26 mouse cellular contexts compared by ENCODE assay signal in the genomic region with DNA sequence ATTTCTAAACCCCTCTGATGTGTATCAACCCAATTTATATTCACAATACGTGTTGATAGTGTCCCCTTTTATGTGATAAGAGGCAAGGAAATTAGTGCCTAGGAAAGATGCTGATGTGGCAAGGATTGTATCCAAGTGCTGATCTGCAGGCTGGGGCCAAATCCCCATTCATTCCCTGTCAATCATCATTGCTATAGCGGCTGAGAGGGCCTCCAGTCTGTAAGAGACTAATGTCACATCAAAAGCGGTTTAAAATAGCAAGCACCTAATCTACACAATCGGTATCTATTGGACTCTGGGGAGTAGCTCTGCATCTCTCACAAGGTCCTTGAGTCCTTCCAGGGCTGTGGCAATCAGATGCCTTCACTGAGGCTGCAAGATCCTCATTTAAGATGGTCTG. TPM values are rescaled to one million over a fixed set of nuclear protein-coding genes. Genes with fewer than 3 reads are reported as not detected.
"Had no signal": no experiment of that assay in that cellular context is flagged by ENCODE, and none has a peak within 500 bp of the region (broad histone marks: within the 10 kb centered on the region; RNA-seq: fewer than 3 reads in every experiment).

No protein-coding gene starts in this region.

- H3K9me3 ChIP-seq: limb, embryonic 12.5 days; limb, embryonic 15.5 days; megakaryocyte, embryonic 14.5 days; neural tube, embryonic 12.5 days; neural tube, embryonic 15.5 days; stomach, embryonic 15.5 days had no signal

- H3K4me3 ChIP-seq: limb, embryonic 12.5 days; limb, embryonic 15.5 days; megakaryocyte, embryonic 14.5 days; neural tube, embryonic 12.5 days; neural tube, embryonic 15.5 days; stomach, embryonic 15.5 days had no signal

- DNase-seq: kidney, adult 18-20 months; kidney, adult 9 months; kidney, postnatal 14 days; kidney, postnatal 4 days; left cerebral cortex, postnatal 4 days; liver, postnatal 0 days; lung, embryonic 14.5 days; right cerebral cortex, postnatal 25 days; spleen, adult 18-20 months; thymus, postnatal 25 days had no signal

- H3K4me2 ChIP-seq: limb, embryonic 12.5 days; limb, embryonic 15.5 days; liver, embryonic 11.5 days; lung, embryonic 14.5 days; neural tube, embryonic 12.5 days; neural tube, embryonic 15.5 days; stomach, embryonic 15.5 days had no signal

- H3K27me3 ChIP-seq: limb, embryonic 12.5 days; limb, embryonic 15.5 days; neural tube, embryonic 12.5 days; neural tube, embryonic 15.5 days; stomach, embryonic 15.5 days had no signal

- H3K27ac ChIP-seq: limb, embryonic 12.5 days; limb, embryonic 15.5 days; liver, embryonic 14.5 days; neural tube, embryonic 12.5 days; neural tube, embryonic 15.5 days; stomach, embryonic 15.5 days had no signal

- ATAC-seq: intestine, embryonic 16.5 days; liver, postnatal 0 days; lung, postnatal 0 days had no signal

- H3K9ac ChIP-seq: limb, embryonic 12.5 days; limb, embryonic 15.5 days; liver, embryonic 14.5 days; liver, postnatal 0 days; lung, embryonic 14.5 days; neural tube, embryonic 12.5 days; neural tube, embryonic 15.5 days; stomach, embryonic 15.5 days had no signal

- H3K36me3 ChIP-seq: limb, embryonic 12.5 days; limb, embryonic 15.5 days; neural tube, embryonic 12.5 days; neural tube, embryonic 15.5 days; stomach, embryonic 15.5 days had no signal

RNA-seq across cellular contexts. Expression of a gene that starts 15.1 kb away (rescaled TPM):
- total RNA-seq: layer of hippocampus, adult 18-20 months; layer of hippocampus, postnatal 14 days; left cerebral cortex, adult 8-10 months; left cerebral cortex, postnatal 14 days; left cerebral cortex, postnatal 4 days had no signal
- polyA plus RNA-seq: intestine, embryonic 16.5 days; kidney, embryonic 16.5 days; limb, embryonic 12.5 days; limb, embryonic 15.5 days; liver, embryonic 11.5 days; liver, embryonic 14.5 days; liver, postnatal 0 days; lung, embryonic 14.5 days; lung, postnatal 0 days; neural tube, embryonic 12.5 days; neural tube, embryonic 15.5 days; stomach, embryonic 15.5 days; thymus, postnatal 0 days had no signal
